Mouse (Mus musculus) neural tube, embryonic 11.5 days (tissue): ENCODE results near the gene Lrrc57. TPM values are rescaled to one million over a fixed set of nuclear protein-coding genes. Genes with fewer than 3 reads are reported as not detected.
"Not testable (repeated sequence)": the region's sequence is repeated elsewhere in the genome, so short reads cannot be mapped to it uniquely, and the experiment has no call there.

ENCODE experiments used
- ATAC-seq: fragments of 200-750 bp; cut with Nextera tagmentation; 2 replicates; pipeline ENCODE4 v1.8.0; 2017; ENCODE audit warnings: moderate number of reproducible peaks, mild to moderate bottlenecking, moderate TSS enrichment, moderate library complexity; ENCODE audit not compliant: insufficient read depth, low FRiP score, low TSS enrichment
- DNase-seq: peaks from one replicate; pipeline ENCODE4 v3.0.0-alpha.2; 2015; ENCODE audit warnings: low spot score
- H3K27ac ChIP-seq: fragments of 300-500 bp; sonication (generic); 2 replicates; pipeline ENCODE4 v1.5.1; 2014; ENCODE audit warnings: low read depth, mild to moderate bottlenecking, low read length
- H3K27me3 ChIP-seq: fragments of 300-500 bp; sonication (generic); 2 replicates; pipeline ENCODE4 v1.6.1; 2014; ENCODE audit warnings: mild to moderate bottlenecking, low read length, mixed read lengths; ENCODE audit not compliant: control insufficient read depth, insufficient read depth
- H3K36me3 ChIP-seq: fragments of 300-500 bp; sonication (generic); 2 replicates; pipeline ENCODE4 v1.6.1; 2014; ENCODE audit warnings: mild to moderate bottlenecking, low read length, moderate library complexity, mixed read lengths; ENCODE audit not compliant: control insufficient read depth, insufficient read depth
- H3K4me1 ChIP-seq: fragments of 300-500 bp; sonication (generic); 2 replicates; pipeline ENCODE4 v1.6.1; 2014; ENCODE audit warnings: low read length, mixed read lengths; ENCODE audit not compliant: control insufficient read depth, insufficient read depth
- H3K4me2 ChIP-seq: fragments of 300-500 bp; sonication (generic); 2 replicates; pipeline ENCODE4 v1.6.1; 2014; ENCODE audit warnings: low read depth, mild to moderate bottlenecking, moderate library complexity
- H3K4me3 ChIP-seq: fragments of 300-500 bp; sonication (generic); 2 replicates; pipeline ENCODE4 v1.5.1; 2014; ENCODE audit warnings: low read depth, low read length
- H3K9ac ChIP-seq: fragments of 300-500 bp; sonication (generic); 2 replicates; pipeline ENCODE4 v1.6.1; 2014; ENCODE audit warnings: mild to moderate bottlenecking, low read length
- H3K9me3 ChIP-seq: fragments of 300-500 bp; sonication (generic); 2 replicates; pipeline ENCODE4 v1.6.1; 2016; ENCODE audit warnings: low read length; ENCODE audit not compliant: control insufficient read depth
- WGBS: fragments of 180-500 bp; shearing (Covaris S2); extraction: QIAGEN DNeasy Blood & Tissue Kit; methylation state at CpG from one replicate; pipeline ENCODE4 v1.1.7; 2014; 5-methylcytosine and 5-hydroxymethylcytosine counted together
- polyA plus RNA-seq: library from polyadenylated mRNA; unstranded; fragments of >200 nt; fragmentation: Nextera tagmentation; extraction: Ambion mirVana; gene quantifications from 2 replicates; pipeline ENCODE4 v1.2.1, GENCODE M21; 2014

Gene Lrrc57
- polyA plus RNA-seq, 1 experiment from 2014 or later = 33.8 TPM

DNA sequence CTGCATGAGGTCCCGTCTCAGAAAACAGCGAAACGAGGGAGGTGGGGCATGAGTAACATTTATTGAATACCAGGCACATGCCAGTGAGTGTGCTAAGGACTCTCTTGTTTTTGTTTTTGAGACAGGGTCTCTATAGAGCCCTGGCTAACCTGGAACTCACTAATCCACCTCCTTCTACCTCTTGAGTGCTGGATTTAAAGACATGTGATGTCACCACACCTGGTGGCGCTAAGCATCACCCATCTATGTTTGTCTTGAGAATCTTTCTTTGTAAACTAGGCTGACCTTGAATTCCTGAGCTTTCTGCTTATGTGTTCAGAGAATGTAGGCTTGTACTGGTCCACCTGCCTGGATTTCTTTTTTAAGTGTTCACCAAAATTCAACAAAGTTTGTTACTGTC is 31.5 kb downstream of the Lrrc57 start:
- Histone ChIP-seq H3K9ac (no peak overlapping the region), H3K27me3 (no peaks in the 10 kb centered on the region), H3K4me3 (no peak overlapping the region), H3K4me1 (no peaks in the 10 kb centered on the region), H3K36me3 (no peaks in the 10 kb centered on the region), H3K4me2 (no peak overlapping the region), H3K27ac (no peak overlapping the region), H3K9me3 (no peaks in the 10 kb centered on the region)
- no peak for ATAC-seq
- DNase-seq = no peak
- WGBS = 86% methylated on average over 4 of the region's 4 CpGs

DNA sequence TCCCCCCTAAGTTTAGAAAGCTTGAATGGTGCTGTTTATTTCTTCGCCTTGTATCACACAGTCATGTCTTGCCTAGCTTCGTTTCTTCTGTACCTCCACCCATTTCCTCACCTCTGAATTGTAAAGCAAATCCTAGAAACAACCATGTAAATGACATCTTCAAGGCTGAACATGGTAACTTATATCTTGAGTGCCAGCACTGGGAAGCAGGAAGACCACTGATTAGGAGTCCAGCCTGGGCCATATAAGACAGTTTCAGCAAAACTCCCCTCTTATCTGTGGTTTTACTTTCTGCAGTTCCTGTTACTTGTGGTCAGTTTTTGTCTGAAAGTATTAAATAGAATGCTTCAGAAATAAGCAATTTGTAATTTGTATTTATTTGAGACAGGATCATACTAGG is 33.3 kb downstream of the Lrrc57 start:
- H3K27ac ChIP-seq = no peak overlapping the region
- H3K4me1 ChIP-seq = no peaks in the 10 kb centered on the region
- no peaks in the 10 kb centered on the region for H3K9me3 ChIP-seq
- DNase-seq (no peak), ATAC-seq (no peak)
- no peak overlapping the region for H3K4me2 ChIP-seq
- 84% methylated on average over 2 of the region's 2 CpGs for WGBS
- no peak overlapping the region for H3K4me3 ChIP-seq
- no peaks in the 10 kb centered on the region for H3K27me3 ChIP-seq
- H3K36me3 ChIP-seq = no peaks in the 10 kb centered on the region
- no peak overlapping the region for H3K9ac ChIP-seq

DNA sequence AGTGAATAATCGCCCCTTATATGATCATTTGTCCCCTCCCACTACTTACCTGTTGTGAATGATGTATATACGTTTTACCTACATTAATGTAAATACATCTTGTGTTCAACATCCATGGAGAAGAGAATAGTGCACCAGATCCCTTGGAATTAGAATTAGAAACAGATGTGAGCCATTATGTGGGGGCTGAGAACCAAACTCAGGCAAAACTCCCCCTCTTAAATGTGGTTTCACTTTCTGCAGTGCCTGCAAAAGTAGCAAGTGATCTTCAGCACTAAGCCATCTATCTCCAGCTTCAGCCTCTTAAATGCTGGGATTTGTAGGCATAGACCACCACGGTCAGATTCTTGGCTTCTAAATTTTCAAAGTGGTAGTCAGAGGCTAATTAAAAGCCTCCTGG is 34.2 kb downstream of the Lrrc57 start:
- 78% methylated on average over 3 of the region's 3 CpGs for whole genome bisulfite sequencing
- DNase-seq = no peak

DNA sequence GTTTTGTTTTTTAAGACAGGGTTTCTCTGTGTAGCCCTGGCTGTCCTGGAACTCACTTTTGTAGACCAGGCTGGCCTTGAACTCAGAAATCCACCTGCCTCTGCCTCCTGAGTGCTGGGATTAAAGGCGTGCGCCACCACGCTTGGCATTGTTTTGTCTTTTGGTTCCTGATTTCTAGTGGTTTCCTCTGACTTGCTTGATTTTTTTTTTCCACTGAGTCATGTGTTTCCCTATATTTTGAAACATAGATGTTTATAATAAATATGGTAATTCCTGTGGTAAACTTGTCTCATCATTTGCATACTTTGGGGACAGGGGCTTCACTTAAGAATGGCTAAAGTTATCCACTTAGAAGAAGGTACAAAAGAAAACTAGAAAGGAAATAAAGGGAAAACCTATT is 37.2 kb downstream of the Lrrc57 start:
- not testable (repeated sequence) for H3K4me3 ChIP-seq, H3K27ac ChIP-seq, H3K4me1 ChIP-seq, H3K4me2 ChIP-seq, ATAC-seq, H3K9me3 ChIP-seq, H3K9ac ChIP-seq, H3K36me3 ChIP-seq, DNase-seq, H3K27me3 ChIP-seq
- WGBS = 99% methylated on average over 3 of the region's 3 CpGs

More for the DNA sequence above, 34.2 kb downstream of the Lrrc57 start:
- no peak overlapping the region for H3K4me2 ChIP-seq
- H3K36me3 ChIP-seq = no peaks in the 10 kb centered on the region
- H3K4me1 ChIP-seq = no peaks in the 10 kb centered on the region
- H3K9me3 ChIP-seq = no peaks in the 10 kb centered on the region
- no peak overlapping the region for H3K9ac ChIP-seq
- H3K27ac ChIP-seq = no peak overlapping the region
- no peak for ATAC-seq
- no peaks in the 10 kb centered on the region for H3K27me3 ChIP-seq
- no peak overlapping the region for H3K4me3 ChIP-seq

DNA sequence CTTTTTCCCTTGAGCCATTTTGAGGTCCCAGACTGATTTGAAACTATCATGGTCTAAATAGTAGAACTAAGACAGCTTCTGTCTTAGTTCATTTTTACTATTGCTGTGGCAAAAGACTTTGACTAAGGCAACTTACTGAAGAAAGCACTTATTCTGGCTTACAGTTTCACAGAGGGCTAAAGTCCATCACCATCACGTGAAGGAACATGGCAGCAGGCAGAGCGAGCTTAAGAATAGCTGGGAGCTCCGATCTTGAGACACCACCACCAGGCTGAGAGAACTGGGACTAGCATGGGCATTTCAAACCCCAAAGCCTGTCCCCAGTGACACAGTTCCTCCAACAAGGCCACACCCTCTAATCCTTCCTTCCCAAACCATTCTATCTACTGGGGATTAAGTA is 38.2 kb downstream of the Lrrc57 start:
- Histone ChIP-seq H3K27ac (no peak overlapping the region), H3K9me3 (no peaks in the 10 kb centered on the region), H3K9ac (no peak overlapping the region), H3K4me1 (no peaks in the 10 kb centered on the region), H3K27me3 (no peaks in the 10 kb centered on the region), H3K4me2 (no peak overlapping the region), H3K36me3 (no peaks in the 10 kb centered on the region), H3K4me3 (no peak overlapping the region)
- no peak for ATAC-seq
- DNase-seq = no peak
- 94% methylated on average over 3 of the region's 3 CpGs for WGBS

DNA sequence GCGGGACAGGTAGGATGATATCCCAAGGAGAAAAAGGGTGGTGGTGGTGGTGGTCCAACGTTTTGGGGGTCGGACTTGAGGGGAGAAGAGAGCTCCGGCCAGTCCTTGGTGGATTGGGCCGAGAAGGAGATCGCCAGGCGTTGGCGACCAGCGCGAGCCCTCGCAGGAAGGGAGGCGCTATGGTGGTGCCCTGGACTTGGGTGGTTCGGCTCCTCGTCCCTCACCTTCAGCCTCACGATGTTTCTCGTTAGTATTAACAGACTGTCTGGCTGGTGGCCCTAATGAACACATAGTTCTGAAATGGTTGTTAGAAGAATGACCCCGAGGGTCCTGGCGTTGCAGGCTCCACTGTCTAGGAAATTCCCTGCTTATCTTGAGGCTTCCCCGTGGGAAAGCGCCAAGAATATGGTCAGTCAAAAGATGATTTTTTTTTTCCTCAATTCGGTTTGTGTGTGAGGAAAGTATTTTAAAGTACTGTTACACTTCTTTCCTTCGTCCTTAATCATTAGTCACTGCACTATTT is 41.5 kb downstream of the Lrrc57 start:
- Histone ChIP-seq H3K4me1 (no peaks in the 10 kb centered on the region), H3K9me3 (no peaks in the 10 kb centered on the region), H3K36me3 (no peaks in the 10 kb centered on the region), H3K4me3 (peak overlapping the region; percentile 72), H3K27ac (peak overlapping the region; percentile 56; the same call in 1 of the 2 replicates), H3K27me3 (no peaks in the 10 kb centered on the region), H3K4me2 (peak overlapping the region; percentile 65), H3K9ac (peak overlapping the region; percentile 72)
- DNase-seq (no peak), ATAC-seq (peak; percentile 69)
- under 1% methylated on average over 17 of the region's 22 CpGs for WGBS

DNA sequence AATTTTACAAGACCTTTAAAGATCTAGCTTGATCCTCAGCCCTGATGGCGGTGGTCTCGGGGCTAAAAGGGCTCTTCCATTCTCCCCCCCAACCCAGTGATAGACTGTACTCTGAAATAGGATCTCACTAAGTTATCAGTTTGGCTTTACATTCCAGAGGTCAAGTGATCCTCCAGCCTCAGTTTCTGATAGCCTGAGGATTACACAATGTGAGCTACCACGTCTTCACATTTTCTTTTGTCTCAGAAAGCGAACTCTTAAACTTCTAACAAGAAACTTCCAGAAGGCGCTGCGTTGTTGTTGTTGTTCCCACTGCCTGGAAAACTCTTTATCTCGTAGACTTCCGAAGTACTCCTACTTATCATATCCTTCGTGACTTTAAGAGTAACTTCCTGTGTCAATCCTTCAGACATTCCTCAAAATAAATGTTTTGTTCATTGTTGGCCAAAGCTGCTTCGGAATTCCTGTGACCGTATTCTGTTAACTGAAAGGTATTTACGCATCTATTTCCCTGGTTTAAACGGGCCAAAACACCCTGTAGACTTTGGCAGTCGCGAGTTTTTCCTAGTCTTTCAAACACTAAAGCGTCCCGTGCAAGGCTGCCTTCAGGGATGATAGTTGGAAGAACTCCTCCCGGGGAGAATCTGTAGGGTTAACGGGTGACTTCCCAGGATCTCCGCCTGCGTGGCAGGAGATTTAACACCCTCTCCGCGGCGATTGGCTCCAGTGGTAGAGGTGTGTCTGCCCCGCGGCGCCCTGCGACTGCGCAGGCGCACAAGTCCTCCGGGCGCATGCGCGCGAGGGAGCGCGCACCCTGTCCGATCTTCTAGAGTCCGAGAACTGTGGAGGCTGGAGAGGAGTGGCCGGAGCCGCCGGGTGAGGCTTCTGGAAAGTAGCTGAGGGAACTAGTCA is 42.2 kb downstream of the Lrrc57 start, which contains the start of gene Snap23:
Gene Snap23 (plus strand): TSS at position 786 of the 912 bp plus-strand sequence.
- ATAC-seq = peak; percentile 87
- 3% methylated on average over 42 of the region's 42 CpGs for WGBS

DNA sequence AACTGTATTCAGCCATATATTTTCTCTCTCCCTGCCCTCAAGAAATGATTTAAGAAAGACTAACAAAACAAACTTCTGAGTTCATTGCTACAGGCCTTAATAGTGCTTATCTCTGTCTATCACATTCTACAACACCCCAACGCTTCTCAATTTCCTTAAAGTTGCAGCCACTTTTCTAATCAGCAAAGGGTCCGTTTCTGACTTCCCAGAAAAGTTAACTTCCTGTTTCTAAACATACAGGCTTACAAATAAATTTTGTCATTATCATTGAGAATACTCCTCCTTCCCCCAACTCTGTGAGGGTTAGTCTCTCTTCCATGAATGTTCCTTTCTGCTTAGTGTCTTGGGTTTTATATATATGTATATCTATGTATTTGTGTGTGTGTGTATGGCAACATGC is 44.0 kb downstream of the Lrrc57 start:
- Histone ChIP-seq H3K4me2 (no peak overlapping the region), H3K9ac (no peak overlapping the region), H3K9me3 (no peaks in the 10 kb centered on the region), H3K36me3 (no peaks in the 10 kb centered on the region), H3K4me3 (no peak overlapping the region), H3K27me3 (no peaks in the 10 kb centered on the region), H3K27ac (no peak overlapping the region), H3K4me1 (no peaks in the 10 kb centered on the region)
- 92% methylated on average over 2 of the region's 2 CpGs for WGBS
- DNase-seq (no peak), ATAC-seq (no peak)

More for the DNA sequence above, 42.2 kb downstream of the Lrrc57 start, which contains the start of gene Snap23:
- Histone ChIP-seq H3K4me2 (peak within 1 kb of the TSS; percentile 65), H3K4me3 (peak within 1 kb of the TSS; percentile 72), H3K9me3 (no peaks in the 10 kb centered on the region), H3K27me3 (no peaks in the 10 kb centered on the region), H3K27ac (peak within 1 kb of the TSS; percentile 56; the same call in 1 of the 2 replicates), H3K36me3 (no peaks in the 10 kb centered on the region), H3K4me1 (no peaks in the 10 kb centered on the region), H3K9ac (peak within 1 kb of the TSS; percentile 72)
- peak; percentile 98 for DNase-seq
